Mouse (Mus musculus) small intestine, adult 2 months (tissue): ENCODE data around the gene Arid2.

Experiments used
- CTCF ChIP-seq: fragments of 200-500 bp; IDR thresholded peaks from 2 replicates; pipeline ENCODE4 v1.5.1; 2012; ENCODE audit warnings: low read depth, mild to moderate bottlenecking, control low read depth, inconsistent platforms, low read length, moderate library complexity, mixed read lengths; ENCODE audit not compliant: insufficient replicate concordance, insufficient read length; ENCODE audit errors: extremely low read depth
- POLR2A ChIP-seq: fragments of 200-500 bp; IDR thresholded peaks from 2 replicates; pipeline ENCODE4 v1.6.1; 2012; ENCODE audit warnings: low read depth, mild to moderate bottlenecking, control low read depth, inconsistent platforms, low read length, moderate library complexity

DNA sequence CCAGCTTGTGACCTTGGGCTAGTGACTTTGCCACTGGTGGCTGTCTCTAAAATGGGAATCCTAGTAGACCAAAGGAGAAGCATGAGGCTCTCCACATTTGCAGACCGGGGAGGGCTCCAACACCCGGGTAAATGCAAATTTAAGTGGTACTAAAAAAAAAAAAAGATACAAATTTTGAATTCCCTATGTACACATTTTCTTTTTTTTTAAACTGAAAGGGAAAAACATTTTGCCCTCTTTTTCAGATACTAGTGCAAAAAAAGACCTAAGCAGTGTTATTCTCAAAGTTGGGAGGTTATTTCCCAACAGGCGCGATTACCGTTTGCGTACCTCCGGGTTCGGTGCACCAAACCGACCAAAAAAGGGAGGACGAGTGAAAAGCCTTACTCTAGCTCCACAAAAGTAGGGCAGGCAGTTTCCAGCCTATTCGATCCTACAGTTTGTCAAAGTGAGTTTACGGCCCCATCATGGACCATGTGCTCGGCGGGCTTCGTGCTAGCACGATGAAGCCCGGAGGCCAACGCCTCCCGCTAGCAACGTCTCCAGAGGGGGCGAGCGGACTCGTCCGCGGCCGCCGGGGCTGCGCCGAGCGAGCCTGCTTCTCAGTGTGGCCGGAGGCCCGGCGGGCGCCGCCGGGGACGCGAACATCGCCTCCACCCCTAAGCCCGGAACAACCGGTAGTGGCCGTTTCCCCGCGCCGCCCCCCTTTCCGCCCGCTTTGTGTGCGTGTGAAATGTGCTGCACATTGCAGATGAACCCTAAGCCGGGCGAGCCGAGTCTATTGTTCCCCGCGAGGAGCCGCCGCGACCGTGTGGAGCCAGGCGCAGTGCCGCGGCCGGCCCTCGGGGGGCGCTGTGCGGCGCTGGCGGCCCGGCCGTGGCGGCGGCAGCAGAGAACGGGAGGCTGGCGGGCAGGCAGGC lies 1.0 kb upstream of the Arid2 start:
- TF ChIP-seq CTCF (peak; percentile 66), POLR2A (peak; percentile 73)
